Comparison of ENCODE assay signal across 9 mouse cellular contexts in genomic region chr17:83918413-83919139, GRCm38 (mm10).
A peak's percentile ranks its signal among the peaks of the same experiment; 100 is the strongest.
DNase-seq lines count a peak whose midpoint lies in the region; ATAC-seq lines count a peak whose summit lies in the region.
"Had no signal": no experiment of that assay in that cellular context is flagged by ENCODE, and none has a peak within 500 bp of the region (broad histone marks: within the 10 kb centered on the region; RNA-seq: fewer than 3 reads in every experiment).

No protein-coding gene starts in this region.

- H3K9ac ChIP-seq in embryonic facial prominence, embryonic 12.5 days: no peak overlapping the region
- H3K9ac ChIP-seq in kidney, embryonic 15.5 days: no peak overlapping the region
- H3K9ac ChIP-seq in midbrain, embryonic 16.5 days (ENCODE audit: low read depth, low read length): no peak overlapping the region
- H3K9ac ChIP-seq: liver, embryonic 13.5 days had no signal

- H3K27me3 ChIP-seq in embryonic facial prominence, embryonic 12.5 days: no peaks in the 10 kb centered on the region
- H3K27me3 ChIP-seq in kidney, embryonic 15.5 days: no peaks in the 10 kb centered on the region
- no peaks in the 10 kb centered on the region for H3K27me3 ChIP-seq in midbrain, embryonic 16.5 days (ENCODE audit: control insufficient read depth, insufficient read depth, low read depth, low read length)
- H3K27me3 ChIP-seq: liver, embryonic 13.5 days had no signal

- H3K4me1 ChIP-seq in embryonic facial prominence, embryonic 12.5 days: peaks cover 64% of the 10 kb centered on the region
- H3K4me1 ChIP-seq in kidney, embryonic 15.5 days: peaks cover 46% of the 10 kb centered on the region
- H3K4me1 ChIP-seq in midbrain, embryonic 16.5 days (ENCODE audit: control insufficient read depth, insufficient read depth, low read length): no peaks in the 10 kb centered on the region

- no peak overlapping the region for H3K4me3 ChIP-seq in embryonic facial prominence, embryonic 12.5 days
- H3K4me3 ChIP-seq in kidney, embryonic 15.5 days (replicated peaks): no peak overlapping the region
- no peak overlapping the region for H3K4me3 ChIP-seq in midbrain, embryonic 16.5 days (ENCODE audit: low read depth, low read length)
- H3K4me3 ChIP-seq: liver, embryonic 13.5 days had no signal

- H3K4me2 ChIP-seq in embryonic facial prominence, embryonic 12.5 days (replicated peaks): no peak overlapping the region
- H3K4me2 ChIP-seq in kidney, embryonic 15.5 days: no peak overlapping the region
- H3K4me2 ChIP-seq in midbrain, embryonic 16.5 days (ENCODE audit: low read length): no peak overlapping the region
- H3K4me2 ChIP-seq: liver, embryonic 13.5 days had no signal

- DNase-seq in lung, adult 18-20 months: peak; percentile 30 to 43
- DNase-seq in lung, postnatal 14 days: no peak
- peak; percentile 63 for DNase-seq in naive thymus-derived CD4-positive, alpha-beta T cell, adult 2 months (ENCODE audit: low read depth)
- DNase-seq in urinary bladder, postnatal 4 days (ENCODE audit: low spot score in 2 of 2): no peak
- DNase-seq in urinary bladder, postnatal 36 days (ENCODE audit: low spot score in 2 of 2): no peak
- DNase-seq: liver, embryonic 13.5 days had no signal

- peak overlapping the region; percentile 88; the same call in 1 of the 2 replicates for H3K27ac ChIP-seq in embryonic facial prominence, embryonic 12.5 days
- H3K27ac ChIP-seq in kidney, embryonic 15.5 days: peak overlapping the region; percentile 57
- no peak overlapping the region for H3K27ac ChIP-seq in midbrain, embryonic 16.5 days (ENCODE audit: low read length)
- H3K27ac ChIP-seq: liver, embryonic 13.5 days had no signal

- H3K36me3 ChIP-seq in embryonic facial prominence, embryonic 12.5 days: no peaks in the 10 kb centered on the region
- no peaks in the 10 kb centered on the region for H3K36me3 ChIP-seq in kidney, embryonic 15.5 days
- H3K36me3 ChIP-seq in midbrain, embryonic 16.5 days (ENCODE audit: control insufficient read depth, insufficient read depth, low read length): no peaks in the 10 kb centered on the region
- H3K36me3 ChIP-seq: liver, embryonic 13.5 days had no signal

- WGBS in embryonic facial prominence, embryonic 12.5 days: 47% methylated on average over 9 of the region's 9 CpGs
- WGBS in kidney, embryonic 15.5 days: 61% methylated on average over 9 of the region's 9 CpGs
- 79% methylated on average over 9 of the region's 9 CpGs for WGBS in midbrain, embryonic 16.5 days

- no peaks in the 10 kb centered on the region for H3K9me3 ChIP-seq in embryonic facial prominence, embryonic 12.5 days
- H3K9me3 ChIP-seq in kidney, embryonic 15.5 days (replicated peaks): no peaks in the 10 kb centered on the region
- no peaks in the 10 kb centered on the region for H3K9me3 ChIP-seq in midbrain, embryonic 16.5 days (replicated peaks; ENCODE audit: control insufficient read depth, low read length, poor library complexity, severe bottlenecking)
- H3K9me3 ChIP-seq: liver, embryonic 13.5 days had no signal

- no peak for ATAC-seq in embryonic facial prominence, embryonic 12.5 days (ENCODE audit: insufficient number of reproducible peaks, insufficient read depth, low FRiP score, low TSS enrichment)
- ATAC-seq in kidney, embryonic 15.5 days (replicated peaks; ENCODE audit: low FRiP score): no peak
- ATAC-seq in midbrain, embryonic 16.5 days: no peak

Comparison
In these comparisons a context has a peak if more than half of its experiments do, and no peak if none do; other contexts are left out.
1. DNase-seq: peak in lung, adult 18-20 months (2 of 2) and naive thymus-derived CD4-positive, alpha-beta T cell, adult 2 months (single experiment); none in lung, postnatal 14 days (single experiment), urinary bladder, postnatal 4 days (0 of 2) and urinary bladder, postnatal 36 days (0 of 2).